Mouse (Mus musculus): ENCODE data around the gene Srsf9.

DNA sequence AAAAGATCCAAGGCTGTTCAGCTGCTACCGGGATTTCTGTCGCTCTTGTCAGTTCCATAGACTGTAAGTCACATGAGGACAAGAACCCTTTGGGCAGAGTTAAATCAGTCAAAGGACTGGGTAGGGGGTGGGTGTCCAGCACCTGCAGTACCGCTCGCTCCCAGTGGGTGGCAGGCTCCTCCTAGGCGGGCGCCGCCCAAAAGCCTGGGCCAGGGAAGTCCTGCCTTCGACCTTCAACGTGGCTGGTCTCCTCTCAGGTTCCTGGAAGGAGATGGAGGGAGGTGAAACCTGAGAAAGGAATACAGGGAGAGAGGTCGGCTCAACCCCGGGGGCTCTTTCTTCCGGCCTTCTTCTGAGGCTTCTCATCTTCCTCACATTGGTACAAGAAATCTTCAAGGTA, 31.9 kb downstream of the Srsf9 start:
- TF ChIP-seq CTCF (IDR thresholded peaks at IDR 0.05; ENCODE audit: control insufficient read depth, insufficient read depth, low read length), result peak; percentile 86
- TF ChIP-seq POLR2A (IDR thresholded peaks at IDR 0.05; ENCODE audit: borderline replicate concordance, control insufficient read depth, low read depth, low read length), result no peak
